Mouse (Mus musculus): ENCODE results near the gene Rcn3. TPM values are rescaled to one million over a fixed set of nuclear protein-coding genes. Genes with fewer than 3 reads are reported as not detected.
A peak's percentile ranks its signal among the peaks of the same experiment; 100 is the strongest.

Rcn3 gene
- polyA plus RNA-seq, 1 experiment from 2014 or later: 93.3 TPM

DNA sequence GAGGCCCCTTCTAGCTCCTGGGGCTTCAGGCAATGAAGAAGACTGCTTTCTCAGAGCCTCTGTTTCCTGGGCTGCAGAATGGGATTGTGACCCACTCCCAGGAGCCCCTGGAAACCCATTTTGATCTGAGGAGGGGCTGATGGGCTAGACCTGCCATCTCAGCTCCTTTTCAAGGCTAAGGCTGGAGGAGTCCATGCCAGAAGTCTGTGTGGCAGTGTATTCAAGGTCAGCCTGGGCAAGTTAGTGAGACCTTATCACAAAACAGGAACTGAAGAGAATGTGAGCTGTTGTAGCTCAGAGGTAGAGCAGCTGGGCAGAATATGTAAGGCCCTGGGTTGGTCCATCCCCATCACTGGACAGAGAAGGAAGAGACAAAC lies 35.1 kb downstream of the Rcn3 start:
- Histone ChIP-seq H3K9ac (no peak overlapping the region), H3K9me3 (ENCODE audit: control insufficient read depth, low read length) (no peaks in the 10 kb centered on the region), H3K4me2 (replicated peaks) (no peak overlapping the region), H3K27ac (no peak overlapping the region), H3K4me1 (replicated peaks; ENCODE audit: control insufficient read depth, insufficient read depth, low read length) (peaks cover 24% of the 10 kb centered on the region), H3K36me3 (replicated peaks; ENCODE audit: control insufficient read depth, insufficient read depth) (no peaks in the 10 kb centered on the region), H3K27me3 (ENCODE audit: control insufficient read depth, insufficient read depth, low read length) (no peaks in the 10 kb centered on the region), H3K4me3 (replicated peaks; ENCODE audit: low read length) (no peak overlapping the region)
- no peak for DNase-seq (ENCODE audit: low spot score)
- ATAC-seq (ENCODE audit: low FRiP score): no peak

DNA sequence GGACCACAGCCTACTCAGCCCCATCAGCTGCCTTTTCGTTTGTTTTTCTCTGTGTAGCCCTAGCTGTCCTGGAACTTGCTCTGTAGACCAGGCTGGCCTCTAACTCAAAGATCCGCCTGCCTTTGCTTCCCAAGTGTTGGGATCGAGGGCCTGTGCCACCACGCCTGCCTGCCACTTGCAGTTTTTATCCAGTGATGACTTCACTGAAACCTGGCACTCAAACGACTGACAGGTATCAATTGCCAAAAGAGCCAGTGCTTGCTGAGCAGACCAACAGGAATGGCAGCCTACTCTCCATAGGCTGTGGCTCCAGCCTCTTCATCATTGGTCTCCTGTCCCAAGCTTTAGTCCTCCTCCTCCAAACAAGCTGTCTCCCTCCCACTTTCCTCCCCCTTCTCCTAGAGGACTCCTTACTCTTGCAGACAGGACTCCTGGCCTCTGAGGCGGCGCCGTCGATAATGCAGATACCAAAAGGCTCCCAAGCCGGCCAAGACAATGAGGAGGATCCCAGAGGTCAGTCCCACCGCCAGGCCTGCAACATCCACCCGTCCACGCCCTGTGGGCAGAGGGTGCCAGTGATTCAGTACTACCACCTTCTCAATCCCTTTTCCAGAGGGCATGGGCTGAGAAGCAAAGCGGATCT lies 35.6 kb downstream of the Rcn3 start:
- 69% methylated on average over 14 of the region's 14 CpGs for WGBS

GRCm38 (mm10) chr7:45053931-45054510 lies 38.0 kb downstream of the Rcn3 start:
- under 1% methylated on average over 32 of the region's 33 CpGs for WGBS
- Histone ChIP-seq H3K27ac (peak overlapping the region; percentile 100), H3K4me1 (replicated peaks; ENCODE audit: control insufficient read depth, insufficient read depth, low read length) (peaks cover 24% of the 10 kb centered on the region), H3K9me3 (ENCODE audit: control insufficient read depth, low read length) (no peaks in the 10 kb centered on the region), H3K4me3 (replicated peaks; ENCODE audit: low read length) (peak overlapping the region; percentile 59), H3K9ac (peak overlapping the region; percentile 91), H3K4me2 (replicated peaks) (peak overlapping the region; percentile 99), H3K27me3 (ENCODE audit: control insufficient read depth, insufficient read depth, low read length) (no peaks in the 10 kb centered on the region), H3K36me3 (replicated peaks; ENCODE audit: control insufficient read depth, insufficient read depth) (peaks cover 12% of the 10 kb centered on the region)
- ATAC-seq (ENCODE audit: low FRiP score): peak; percentile 91
- peak; percentile 84 for DNase-seq (ENCODE audit: low spot score)

More for the DNA sequence above, 35.6 kb downstream of the Rcn3 start:
- H3K27me3 ChIP-seq (ENCODE audit: control insufficient read depth, insufficient read depth, low read length): no peaks in the 10 kb centered on the region
- H3K9ac ChIP-seq: no peak overlapping the region
- H3K27ac ChIP-seq: no peak overlapping the region
- H3K36me3 ChIP-seq (replicated peaks; ENCODE audit: control insufficient read depth, insufficient read depth): no peaks in the 10 kb centered on the region
- peaks cover 22% of the 10 kb centered on the region for H3K4me1 ChIP-seq (replicated peaks; ENCODE audit: control insufficient read depth, insufficient read depth, low read length)
- H3K4me3 ChIP-seq (replicated peaks; ENCODE audit: low read length): no peak overlapping the region
- H3K9me3 ChIP-seq (ENCODE audit: control insufficient read depth, low read length): no peaks in the 10 kb centered on the region
- DNase-seq (ENCODE audit: low spot score): no peak
- H3K4me2 ChIP-seq (replicated peaks): no peak overlapping the region
- no peak for ATAC-seq (ENCODE audit: low FRiP score)

GRCm38 (mm10) chr7:45053117-45053930 lies 38.7 kb downstream of the Rcn3 start:
- Histone ChIP-seq H3K36me3 (replicated peaks; ENCODE audit: control insufficient read depth, insufficient read depth) (peaks cover 19% of the 10 kb centered on the region), H3K27me3 (ENCODE audit: control insufficient read depth, insufficient read depth, low read length) (no peaks in the 10 kb centered on the region), H3K9ac (peak overlapping the region; percentile 91), H3K4me1 (replicated peaks; ENCODE audit: control insufficient read depth, insufficient read depth, low read length) (peaks cover 18% of the 10 kb centered on the region), H3K4me3 (replicated peaks; ENCODE audit: low read length) (peak overlapping the region; percentile 59), H3K4me2 (replicated peaks) (peak overlapping the region; percentile 99), H3K27ac (peak overlapping the region; percentile 100), H3K9me3 (ENCODE audit: control insufficient read depth, low read length) (no peaks in the 10 kb centered on the region)
- ATAC-seq (ENCODE audit: low FRiP score) (peak; percentile 55), DNase-seq (ENCODE audit: low spot score) (peak; percentile 79)
- under 1% methylated on average over 27 of the region's 59 CpGs for WGBS

GRCm38 (mm10) chr7:45052862-45053116 lies 39.2 kb downstream of the Rcn3 start, which contains the start of gene Prr12:
Gene Prr12 (minus strand): TSS chr7:45052881.
- Histone ChIP-seq H3K4me1 (replicated peaks; ENCODE audit: control insufficient read depth, insufficient read depth, low read length) (peaks cover 18% of the 10 kb centered on the region), H3K27me3 (ENCODE audit: control insufficient read depth, insufficient read depth, low read length) (no peaks in the 10 kb centered on the region), H3K4me3 (replicated peaks; ENCODE audit: low read length) (peak within 1 kb of the TSS; percentile 59), H3K4me2 (replicated peaks) (peak within 1 kb of the TSS; percentile 99), H3K9ac (peak within 1 kb of the TSS; percentile 91), H3K9me3 (ENCODE audit: control insufficient read depth, low read length) (no peaks in the 10 kb centered on the region), H3K27ac (peak within 1 kb of the TSS; percentile 100), H3K36me3 (replicated peaks; ENCODE audit: control insufficient read depth, insufficient read depth) (peaks cover 25% of the 10 kb centered on the region)
- 0% methylated on average over 10 of the region's 18 CpGs for WGBS
- DNase-seq (ENCODE audit: low spot score) (peak; percentile 53), ATAC-seq (ENCODE audit: low FRiP score) (no peak)

- Histone ChIP-seq H3K27ac (peak overlapping the region; percentile 100), H3K4me1 (replicated peaks; ENCODE audit: control insufficient read depth, insufficient read depth, low read length) (peaks cover 18% of the 10 kb centered on the region), H3K9ac (peak overlapping the region; percentile 91), H3K36me3 (replicated peaks; ENCODE audit: control insufficient read depth, insufficient read depth) (peaks cover 29% of the 10 kb centered on the region), H3K4me2 (replicated peaks) (peak overlapping the region; percentile 99), H3K4me3 (replicated peaks; ENCODE audit: low read length) (peak overlapping the region; percentile 59), H3K27me3 (ENCODE audit: control insufficient read depth, insufficient read depth, low read length) (no peaks in the 10 kb centered on the region), H3K9me3 (ENCODE audit: control insufficient read depth, low read length) (no peaks in the 10 kb centered on the region)
- ATAC-seq (ENCODE audit: low FRiP score) (no peak), DNase-seq (ENCODE audit: low spot score) (no peak)
- under 1% methylated on average over 38 of the region's 38 CpGs for WGBS
Measured at GRCm38 (mm10) chr7:45052181-45052861, 39.7 kb downstream of the Rcn3 start.

GRCm38 (mm10) chr7:45051601-45051974 lies 40.4 kb downstream of the Rcn3 start:
- peak overlapping the region; percentile 59 for H3K4me3 ChIP-seq (replicated peaks; ENCODE audit: low read length)

GRCm38 (mm10) chr7:45050945-45051600 lies 40.9 kb downstream of the Rcn3 start:
- peak overlapping the region; percentile 99 for H3K4me2 ChIP-seq (replicated peaks)
- H3K4me1 ChIP-seq (replicated peaks; ENCODE audit: control insufficient read depth, insufficient read depth, low read length): peaks cover 18% of the 10 kb centered on the region
- H3K27ac ChIP-seq: peak overlapping the region; percentile 100
- peaks cover 42% of the 10 kb centered on the region for H3K36me3 ChIP-seq (replicated peaks; ENCODE audit: control insufficient read depth, insufficient read depth)
- DNase-seq (ENCODE audit: low spot score) (peak; percentile 82), ATAC-seq (ENCODE audit: low FRiP score) (peak; percentile 67)
- no peaks in the 10 kb centered on the region for H3K27me3 ChIP-seq (ENCODE audit: control insufficient read depth, insufficient read depth, low read length)
- H3K9ac ChIP-seq: peak overlapping the region; percentile 91
- no peaks in the 10 kb centered on the region for H3K9me3 ChIP-seq (ENCODE audit: control insufficient read depth, low read length)
- peak overlapping the region; percentile 59 for H3K4me3 ChIP-seq (replicated peaks; ENCODE audit: low read length)
- WGBS: 5% methylated on average over 16 of the region's 16 CpGs

More at GRCm38 (mm10) chr7:45051601-45051974, 40.4 kb downstream of the Rcn3 start:
- Histone ChIP-seq H3K4me2 (replicated peaks) (peak overlapping the region; percentile 99), H3K4me1 (replicated peaks; ENCODE audit: control insufficient read depth, insufficient read depth, low read length) (peaks cover 18% of the 10 kb centered on the region), H3K9ac (peak overlapping the region; percentile 91), H3K36me3 (replicated peaks; ENCODE audit: control insufficient read depth, insufficient read depth) (peaks cover 37% of the 10 kb centered on the region), H3K27me3 (ENCODE audit: control insufficient read depth, insufficient read depth, low read length) (no peaks in the 10 kb centered on the region), H3K9me3 (ENCODE audit: control insufficient read depth, low read length) (no peaks in the 10 kb centered on the region), H3K27ac (peak overlapping the region; percentile 100)
- no peak for ATAC-seq (ENCODE audit: low FRiP score)
- WGBS: under 1% methylated on average over 13 of the region's 13 CpGs
- no peak for DNase-seq (ENCODE audit: low spot score)

All from hindbrain, embryonic 14.5 days (tissue).